Mouse (Mus musculus) CD4-positive naive resting alpha-beta T cell, adult 57 days (primary cell): ENCODE results near the gene Abhd6. TPM values are rescaled to one million over a fixed set of nuclear protein-coding genes. Genes with fewer than 3 reads are reported as not detected.

ENCODE experiments used
- total RNA-seq: library from RNA; stranded (reverse); gene quantifications from one replicate; pipeline ENCODE4 v1.2.4, GENCODE M21; 2023

Abhd6 gene
- total RNA-seq: 13.6 TPM

DNA sequence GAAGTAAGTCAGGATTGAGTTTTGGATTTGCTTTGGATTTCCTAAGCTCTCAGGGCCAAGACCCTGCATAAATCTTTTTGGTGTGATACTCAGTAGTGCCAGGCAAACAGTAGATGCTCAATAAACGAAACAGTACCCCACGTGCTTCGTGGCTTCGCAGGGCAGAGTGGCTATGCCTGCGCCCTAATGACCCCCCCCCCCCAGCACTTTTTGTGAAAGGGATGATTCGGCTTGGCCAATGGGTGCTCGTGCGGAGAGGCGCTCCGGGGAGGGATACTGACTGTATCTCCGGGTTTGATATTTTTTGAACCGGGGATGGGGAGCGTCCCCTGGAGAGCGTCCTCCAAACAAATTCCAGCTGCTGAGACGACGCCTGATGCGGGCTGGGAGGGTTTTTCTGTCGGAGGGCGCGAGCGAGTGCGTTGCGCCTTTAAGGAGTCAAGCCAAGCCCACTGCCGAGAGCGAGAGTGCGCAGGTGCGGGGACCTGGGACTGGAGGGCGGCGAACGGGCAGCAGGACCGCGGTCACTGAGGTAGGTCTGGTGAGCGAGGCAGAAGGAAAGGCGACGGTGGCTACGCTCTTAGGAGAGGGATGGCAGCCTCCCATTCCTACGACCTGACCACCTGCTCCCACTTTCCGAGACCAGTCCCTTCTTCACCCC is at the start of gene Abhd6:
TSS of gene Abhd6 (plus strand) at position 471 of the 661 bp plus-strand sequence.

DNA sequence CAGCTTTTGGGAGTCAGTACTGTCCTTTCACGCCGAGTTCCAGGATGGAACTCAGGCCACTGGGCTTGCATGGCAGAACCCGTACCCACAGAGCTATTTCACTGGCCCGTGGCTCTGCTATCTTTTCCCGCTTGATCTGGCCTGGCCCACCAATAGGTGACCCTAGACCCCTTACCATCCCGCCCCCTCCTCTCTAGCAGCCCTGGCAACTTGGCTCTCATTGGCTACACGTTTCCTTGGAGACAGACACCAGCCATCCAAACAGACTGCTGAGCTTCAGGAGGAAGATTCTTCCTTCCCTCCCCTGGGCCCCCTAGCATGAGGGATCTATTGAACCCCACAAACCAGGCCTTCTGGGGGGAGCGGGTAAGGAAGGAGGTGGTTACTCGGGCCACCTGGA is 45.7 kb upstream of the Abhd6 start, which contains the start of gene Gm45521:
TSS of gene Gm45521 (plus strand) at position 240 of the 400 bp plus-strand sequence.

DNA sequence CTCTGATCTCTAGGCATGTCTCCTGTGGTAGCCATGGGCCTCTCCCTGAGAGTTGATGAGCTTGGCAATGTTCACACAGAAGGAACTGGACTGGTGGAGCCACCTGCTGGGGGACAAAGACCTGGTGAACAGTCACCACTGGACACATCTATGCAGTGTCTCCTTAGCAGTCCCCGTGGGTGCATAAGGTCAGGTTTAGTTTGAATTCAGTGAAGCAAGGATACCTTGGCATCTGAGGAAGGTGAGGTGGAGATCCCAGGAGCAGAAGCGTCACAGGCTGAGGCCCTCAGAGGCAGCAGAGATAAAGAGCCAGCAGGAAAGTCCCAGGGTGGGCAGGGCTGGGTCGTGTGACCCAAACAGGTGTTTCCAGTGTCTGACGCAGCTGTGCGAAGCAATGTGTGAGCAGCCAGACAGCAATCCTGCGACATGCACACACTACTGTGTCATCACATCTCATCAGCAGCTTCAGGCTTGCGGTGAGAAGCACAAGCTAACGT is 8.4 kb upstream of the Abhd6 start, which contains the start of gene Dnase1l3:
TSS of gene Dnase1l3 (minus strand) at position 303 of the 497 bp plus-strand sequence.

DNA sequence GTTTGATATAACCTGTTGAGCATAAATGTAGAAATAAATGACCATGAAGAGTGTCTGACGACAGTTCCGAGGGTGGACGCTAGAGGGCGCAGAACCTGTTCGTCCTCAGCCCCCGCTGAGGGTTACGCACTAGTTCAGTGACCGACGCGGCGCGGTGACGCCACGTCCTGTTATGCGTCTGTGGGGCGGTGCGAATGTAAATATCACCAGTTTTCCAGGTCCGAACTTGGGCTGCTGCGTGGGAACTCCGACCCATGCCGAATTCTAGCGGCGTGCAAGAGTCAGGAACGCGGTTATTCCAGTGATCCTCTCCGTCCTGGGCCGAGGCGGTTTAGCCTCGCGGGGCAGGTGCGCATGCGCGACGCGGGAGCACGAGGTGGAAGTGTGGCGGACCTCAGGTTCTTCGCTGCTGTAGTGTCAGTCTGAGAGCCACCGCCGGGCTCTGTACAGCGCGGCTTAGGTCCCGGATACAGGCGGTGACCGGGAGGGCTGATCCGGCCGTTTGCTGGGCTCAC is 77.5 kb downstream of the Abhd6 start, which contains the start of gene Rpp14:
TSS of gene Rpp14 (plus strand) at position 203 of the 515 bp plus-strand sequence.

DNA sequence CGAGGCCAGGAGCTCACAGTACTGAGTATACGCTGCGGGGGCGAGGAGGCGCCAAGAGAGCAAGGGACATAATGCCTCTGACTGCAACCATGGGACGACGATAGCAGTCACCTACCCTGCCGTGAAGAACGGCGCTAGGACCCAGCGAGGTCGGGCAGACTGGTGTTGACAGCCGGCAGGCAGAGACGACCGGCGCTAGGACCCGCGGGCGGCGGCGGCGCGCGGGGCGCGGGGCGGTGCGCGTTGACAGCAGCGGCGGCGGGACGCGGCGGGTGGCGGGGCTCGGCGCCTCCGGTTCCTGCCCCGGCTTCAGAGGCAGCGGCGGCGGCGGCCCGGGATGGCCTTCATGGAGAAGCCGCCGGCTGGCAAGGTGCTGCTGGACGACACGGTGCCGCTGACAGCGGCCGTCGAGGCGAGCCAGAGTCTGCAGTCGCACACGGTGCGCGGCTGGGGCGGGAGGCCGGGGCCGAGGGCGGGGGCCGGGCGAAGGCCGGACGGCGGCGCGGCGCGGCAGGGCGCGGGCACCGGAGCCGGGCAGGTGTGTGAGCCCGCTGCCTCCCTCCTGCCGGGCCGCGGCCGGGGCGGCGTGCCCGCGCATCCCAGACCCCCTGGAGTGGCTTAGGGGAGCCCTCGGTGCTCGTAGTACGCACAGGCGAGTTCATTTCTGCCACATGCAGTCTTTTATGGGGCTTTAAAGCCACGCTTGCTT is 95.4 kb downstream of the Abhd6 start, which contains the start of gene Pxk:
TSS of gene Pxk (plus strand) at position 234 of the 709 bp plus-strand sequence.

Other genes with a start within 250 kb of the Abhd6 start
- gene Gm26661, start 211.3 kb upstream of the Abhd6 start, total RNA-seq: not detected
- gene Flnb, start 184.9 kb upstream of the Abhd6 start, total RNA-seq: 32.1 TPM
- not detected for gene Gm45521, start 45.6 kb upstream of the Abhd6 start, total RNA-seq
- gene Dnase1l3, start 8.3 kb upstream of the Abhd6 start, total RNA-seq: 2.3 TPM
- 10.1 TPM for gene Rpp14, start 77.5 kb downstream of the Abhd6 start, total RNA-seq
- 55.7 TPM for gene Pxk, start 95.3 kb downstream of the Abhd6 start, total RNA-seq
- 133 TPM for gene Pdhb, start 170.1 kb downstream of the Abhd6 start, total RNA-seq
- gene Kctd6, start 211.2 kb downstream of the Abhd6 start, total RNA-seq: 13.1 TPM